Mouse (Mus musculus): ENCODE data around the gene Kcnb1.

Kcnb1 gene

DNA sequence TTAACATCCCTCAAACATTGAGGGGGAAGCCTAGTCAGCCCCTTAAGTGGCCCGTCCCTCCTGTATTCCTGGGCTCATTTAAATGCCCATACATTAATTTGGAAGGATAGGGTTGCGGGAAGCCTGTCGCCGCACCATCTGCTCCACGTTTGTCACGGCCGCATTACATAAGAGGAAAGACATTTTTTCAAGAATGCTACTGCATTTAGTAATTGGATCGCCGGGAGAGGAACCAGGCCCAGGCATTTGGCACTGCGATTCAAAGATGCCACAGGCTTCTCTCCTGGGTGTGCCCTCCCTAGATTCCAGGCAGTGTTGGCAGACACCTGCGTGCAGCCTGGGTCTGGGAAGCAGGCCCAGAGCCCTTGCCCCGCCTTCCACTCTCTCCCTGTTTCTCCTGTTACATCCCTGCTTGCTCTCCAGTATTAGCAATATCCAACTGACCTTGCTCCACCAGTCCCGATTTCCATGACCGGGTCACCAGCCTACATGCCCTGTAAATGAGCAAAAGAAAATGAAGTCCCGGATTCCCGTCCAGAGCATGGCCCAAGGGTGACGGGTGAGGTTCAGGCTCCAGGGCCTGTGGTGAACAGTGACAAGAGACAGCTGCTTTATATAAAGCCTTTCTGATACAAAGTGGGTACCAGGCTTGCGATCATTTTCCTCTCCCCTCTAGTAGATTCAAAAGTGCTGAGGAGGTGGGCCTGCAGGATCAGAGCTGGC is 110.3 kb downstream of the Kcnb1 start:
- no peak for DNase-seq (ENCODE audit: low read depth, low spot score)

DNA sequence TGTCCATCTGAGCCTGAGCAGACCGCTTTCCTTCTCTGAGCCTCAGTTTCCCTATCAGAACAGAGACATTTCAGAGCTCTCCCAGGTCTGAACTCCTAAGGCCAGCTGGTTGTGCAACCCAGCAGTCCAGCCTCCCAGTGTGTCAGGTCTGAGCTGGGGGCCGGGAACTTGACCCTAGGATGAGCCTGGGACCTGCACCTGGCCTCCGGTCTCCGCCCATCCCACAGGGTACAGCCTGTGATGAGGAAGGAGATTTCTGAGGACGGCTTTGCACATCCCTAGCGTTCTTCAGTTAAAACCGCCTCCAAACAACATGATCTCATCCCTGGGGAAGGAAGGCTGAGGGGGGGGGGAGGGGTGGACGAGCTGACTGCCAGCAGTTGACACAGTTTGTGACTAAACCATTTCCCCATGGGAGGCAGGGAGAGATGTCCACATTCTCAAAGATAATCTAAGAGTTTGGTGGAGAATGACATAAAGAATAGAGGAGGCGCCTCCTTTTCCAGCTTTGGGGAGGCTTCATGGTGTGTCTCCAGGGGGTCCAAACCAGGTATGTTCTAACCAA is 110.9 kb downstream of the Kcnb1 start:
- no peak for DNase-seq (ENCODE audit: low read depth, low spot score)

DNA sequence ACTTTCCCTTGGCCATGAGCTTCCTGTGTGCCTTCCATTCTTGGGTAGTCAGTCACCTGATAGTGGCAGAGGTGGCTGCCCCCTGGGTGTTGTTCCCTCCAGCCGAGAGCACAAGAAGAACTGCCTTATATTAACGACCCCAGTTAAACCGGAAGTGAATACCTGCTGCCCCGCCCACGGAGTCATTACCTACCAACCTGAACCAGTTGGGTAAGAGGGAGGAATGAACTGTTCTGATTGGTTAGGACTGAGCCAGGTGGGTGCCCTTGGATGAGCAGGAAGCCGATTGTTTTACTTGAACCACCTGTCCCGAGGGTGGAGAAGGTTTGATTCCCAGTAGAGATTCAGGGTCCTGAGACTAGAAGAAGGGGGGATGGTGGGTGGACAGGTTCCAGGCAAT is 111.5 kb downstream of the Kcnb1 start:
- no peak for DNase-seq (ENCODE audit: low read depth, low spot score)

DNA sequence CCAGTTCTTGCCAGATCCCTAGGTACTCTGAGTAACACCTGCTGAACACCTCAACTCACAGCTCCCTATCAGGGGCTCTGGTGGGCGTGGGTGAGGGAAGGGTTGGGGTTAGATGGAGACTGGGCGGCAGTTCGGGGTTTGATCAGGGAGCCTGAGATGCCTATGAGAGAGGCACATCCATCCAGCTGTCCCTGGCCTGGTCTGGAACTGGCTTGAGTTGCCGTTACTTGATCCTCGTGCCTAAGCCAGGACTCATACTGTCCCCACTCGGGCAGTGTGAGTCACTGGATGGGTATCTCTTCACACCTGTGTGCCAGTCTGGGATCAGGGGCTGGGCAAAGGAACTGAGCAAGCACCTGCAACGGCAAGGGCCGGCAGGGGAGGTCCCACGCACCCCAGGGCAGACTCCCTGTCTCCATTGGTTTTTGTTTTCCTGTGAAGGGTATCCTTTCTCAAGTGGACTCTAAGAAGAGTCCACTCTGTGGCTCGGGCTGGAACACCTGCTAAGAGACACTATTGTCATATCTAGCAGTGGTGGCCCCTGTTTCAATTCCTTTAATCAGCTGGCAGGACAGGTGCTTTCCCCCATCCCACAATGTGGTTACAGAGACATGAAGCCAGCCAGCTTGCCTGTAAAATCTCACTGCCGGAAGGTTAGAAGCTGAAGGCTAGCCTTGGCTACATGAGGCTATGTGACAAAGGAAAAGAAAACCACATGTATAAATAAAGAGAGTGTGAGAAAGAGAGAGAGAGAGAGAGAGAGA is 112.6 kb downstream of the Kcnb1 start:
- DNase-seq (ENCODE audit: low read depth, low spot score): no peak

DNA sequence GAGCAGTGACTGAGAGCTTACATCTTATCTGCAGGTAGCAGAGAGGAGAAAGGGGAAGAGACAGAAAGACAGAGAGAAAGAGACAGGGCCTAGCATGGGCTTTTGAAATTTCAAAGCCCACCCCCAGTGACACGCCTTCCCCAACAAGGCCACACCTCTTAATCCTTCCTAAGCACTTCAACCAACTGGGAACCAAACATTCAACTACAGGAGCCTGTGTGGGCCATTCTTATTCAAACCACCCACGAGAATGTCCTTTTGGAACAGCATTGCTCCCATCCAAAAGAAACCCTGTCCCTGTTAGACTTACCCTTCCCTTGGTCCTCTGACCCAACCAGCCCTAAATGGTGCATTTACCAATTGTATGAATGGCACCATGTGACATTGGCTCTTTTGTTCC is 113.2 kb downstream of the Kcnb1 start:
- DNase-seq (ENCODE audit: low read depth, low spot score): peak; percentile 48

DNA sequence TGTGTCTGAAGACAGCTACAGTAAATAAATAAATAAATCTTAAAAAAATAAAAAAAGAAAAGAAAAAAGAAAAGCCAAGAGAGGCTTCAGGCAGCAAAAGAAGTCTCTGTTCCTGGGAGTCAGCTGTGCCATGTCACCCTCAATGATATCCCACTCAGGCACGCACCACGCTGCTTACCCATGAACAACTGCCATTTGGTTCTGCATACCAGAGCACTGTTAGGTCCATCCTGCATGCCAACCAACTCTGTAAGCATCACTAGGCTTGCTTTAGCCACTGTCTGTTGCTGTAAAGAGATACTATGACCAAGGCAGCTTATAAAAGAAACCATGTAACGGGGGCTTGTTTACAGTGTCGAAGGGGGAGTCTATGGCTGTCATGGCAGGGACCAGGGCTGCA is 113.6 kb downstream of the Kcnb1 start:
- DNase-seq (ENCODE audit: low read depth, low spot score): no peak

DNA sequence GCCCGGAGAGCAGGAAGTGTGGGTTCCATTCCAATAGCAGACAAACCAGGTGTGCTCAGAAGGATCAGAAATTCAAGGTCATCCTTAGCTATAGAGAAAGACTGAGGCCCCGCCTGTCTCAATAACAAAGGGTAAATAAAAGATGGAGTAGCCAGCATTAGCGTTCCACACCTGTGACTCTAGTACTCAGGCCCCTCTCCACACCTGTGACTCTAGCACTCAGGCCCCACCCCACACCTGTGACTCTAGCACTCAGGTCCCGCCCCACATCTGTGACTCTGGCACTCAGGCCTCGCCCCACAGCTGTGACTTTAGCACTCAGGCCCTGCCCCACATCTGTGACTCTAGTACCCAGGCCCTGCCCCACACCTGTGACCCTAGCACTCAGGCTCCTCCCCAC is 115.4 kb downstream of the Kcnb1 start:
- DNase-seq (ENCODE audit: low read depth, low spot score): peak; percentile 59

DNA sequence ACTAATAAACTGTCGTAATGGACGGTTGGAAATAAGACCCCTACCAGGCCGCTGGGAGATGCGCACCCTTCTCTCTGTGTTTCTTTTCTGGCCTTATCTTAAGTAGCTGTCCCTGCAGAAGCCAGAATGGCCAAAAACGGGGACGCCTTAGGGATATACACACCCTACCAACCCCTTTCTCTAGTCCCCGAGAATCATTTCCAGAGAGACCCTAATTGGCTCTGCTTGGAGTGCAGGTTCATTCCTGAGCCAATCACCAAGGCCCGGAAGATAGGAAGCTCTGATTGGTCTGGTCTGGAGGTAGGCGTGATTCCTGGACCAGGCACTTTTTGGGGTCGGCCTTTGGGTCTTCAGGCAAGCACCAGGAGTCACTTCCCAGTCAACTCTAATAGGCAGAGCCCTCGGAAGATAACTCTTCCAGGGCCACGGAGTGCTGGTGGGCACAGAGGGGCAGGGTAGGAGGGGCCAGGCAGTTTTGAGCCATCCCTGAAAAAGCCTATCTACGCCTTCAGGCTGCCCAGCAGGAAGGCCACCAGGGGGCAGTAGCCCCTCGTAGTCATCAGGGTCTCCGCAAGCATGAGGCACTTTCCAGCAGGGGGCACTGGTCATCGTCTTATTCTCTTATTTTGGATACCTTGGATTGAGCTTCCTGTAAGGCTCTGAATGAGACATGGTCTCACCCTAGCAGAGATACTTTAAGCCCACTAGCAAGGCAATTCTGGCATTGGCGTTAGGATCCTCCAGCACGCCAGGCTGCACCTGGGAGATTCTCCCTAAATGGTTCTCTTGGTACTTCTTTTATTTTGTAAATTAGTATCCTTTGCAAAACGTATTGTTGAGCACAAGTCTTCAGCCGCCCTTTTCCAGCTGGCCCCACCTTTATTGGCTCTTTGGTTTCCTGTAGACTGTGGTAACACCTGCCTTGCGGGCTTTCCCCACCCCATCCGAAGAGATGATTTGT is 118.0 kb downstream of the Kcnb1 start:
- peak; percentile 98 for DNase-seq (ENCODE audit: low read depth, low spot score)

DNA sequence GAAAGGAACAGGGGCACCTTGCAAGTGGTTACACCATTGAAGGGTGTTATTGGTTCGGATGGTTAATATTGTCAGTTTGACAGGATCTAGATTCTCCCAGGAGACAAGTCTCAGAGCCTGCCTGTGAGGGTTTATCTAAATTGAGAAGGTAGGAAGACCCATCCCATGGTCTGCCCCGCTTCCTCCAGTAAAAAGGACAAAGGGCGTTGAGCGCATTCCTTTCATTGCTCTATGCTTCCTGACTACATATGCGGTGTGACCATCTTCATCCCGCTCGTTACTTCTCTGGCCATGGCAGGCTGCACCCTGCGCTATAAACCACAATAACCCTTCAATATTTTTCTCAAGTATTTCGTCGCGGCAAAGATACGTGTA is 118.7 kb downstream of the Kcnb1 start:
- peak; percentile 55 for DNase-seq (ENCODE audit: low read depth, low spot score)

DNA sequence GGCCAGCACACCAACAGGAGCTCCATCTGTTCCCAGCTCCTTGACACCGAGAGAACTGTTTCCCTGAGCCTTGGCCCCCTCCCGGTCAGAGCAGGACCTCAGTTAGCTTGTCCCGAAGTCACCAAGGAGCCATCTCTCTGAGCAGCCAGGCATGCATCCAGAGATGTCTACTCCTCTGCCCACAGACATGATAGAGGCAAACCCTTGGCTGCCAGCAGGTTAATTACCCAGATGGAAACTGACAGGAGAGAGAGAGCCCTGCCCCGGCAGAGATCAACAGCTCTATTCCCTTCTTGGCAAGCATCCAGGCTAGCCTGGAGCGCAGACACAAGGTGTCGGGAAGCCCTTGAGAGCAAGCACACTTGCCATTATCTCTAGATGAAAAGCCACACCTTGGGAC is 119.6 kb downstream of the Kcnb1 start:
- peak; percentile 65 for DNase-seq (ENCODE audit: low read depth, low spot score)

DNA sequence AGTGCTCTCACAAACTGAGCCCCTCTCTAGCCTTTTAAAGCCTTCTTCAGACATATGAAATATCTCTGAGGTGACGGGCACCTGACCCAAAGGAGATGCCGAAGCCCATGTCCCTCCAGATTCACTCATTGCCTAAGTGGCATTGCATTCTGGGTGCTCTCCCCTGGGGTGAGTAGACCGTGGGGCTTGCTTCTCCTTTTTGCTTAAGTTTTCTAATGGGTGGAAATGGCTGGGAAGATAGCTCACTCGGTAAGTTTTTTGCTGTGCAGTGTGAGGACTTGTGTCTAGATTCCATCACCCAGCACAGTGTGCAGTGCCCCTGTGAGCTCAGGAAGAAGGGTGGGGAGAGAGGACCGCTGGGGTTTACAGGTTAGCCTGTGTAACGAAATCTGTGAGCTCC is 122.4 kb downstream of the Kcnb1 start:
- peak; percentile 55 for DNase-seq (ENCODE audit: low read depth, low spot score)

DNA sequence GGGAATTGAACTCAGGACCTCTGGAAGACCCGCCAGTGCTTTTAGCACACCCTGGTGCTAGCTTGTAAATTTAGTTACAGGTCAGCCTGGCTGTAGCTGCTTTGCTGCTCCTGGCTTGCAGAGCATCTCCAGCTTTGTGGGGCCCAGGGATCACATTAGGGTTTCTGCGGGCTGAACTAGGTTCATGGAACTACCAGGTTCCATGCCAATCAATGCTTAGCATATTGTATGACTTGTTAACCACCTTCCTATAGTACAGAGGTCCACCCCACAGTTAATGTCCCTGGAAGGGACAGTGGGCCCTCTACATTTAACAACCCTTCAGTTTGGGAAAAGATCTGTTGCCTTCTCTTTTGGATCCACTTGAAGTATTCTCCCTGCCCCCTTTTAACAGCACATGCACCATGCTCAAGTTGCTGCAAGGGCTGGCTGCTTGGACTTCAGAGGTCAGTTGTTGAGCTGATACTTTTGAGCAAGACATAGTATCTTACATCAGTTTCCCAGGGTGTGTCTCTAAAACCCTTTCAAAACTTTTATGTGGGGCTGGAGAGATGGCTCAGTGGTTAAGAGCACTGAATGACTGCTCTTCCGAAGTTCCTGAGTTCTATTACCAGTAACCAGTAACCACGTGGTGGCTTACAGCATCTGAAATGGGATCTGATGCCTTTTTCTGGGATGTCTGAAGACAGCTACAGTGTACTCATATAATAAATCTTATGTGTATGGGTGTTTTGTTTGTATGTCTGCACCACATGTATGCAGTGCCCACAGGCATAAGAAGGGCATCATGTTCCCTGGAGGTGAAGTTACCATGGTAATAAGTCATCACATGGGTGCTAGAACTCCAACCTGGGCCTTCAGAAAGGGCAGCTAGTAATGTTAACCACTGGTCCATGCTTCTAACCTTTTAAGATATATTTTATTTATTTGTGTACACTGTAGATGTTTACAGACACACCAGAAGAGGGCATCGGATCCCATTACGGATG is 123.1 kb downstream of the Kcnb1 start:
- DNase-seq (ENCODE audit: low read depth, low spot score): peak; percentile 88

DNA sequence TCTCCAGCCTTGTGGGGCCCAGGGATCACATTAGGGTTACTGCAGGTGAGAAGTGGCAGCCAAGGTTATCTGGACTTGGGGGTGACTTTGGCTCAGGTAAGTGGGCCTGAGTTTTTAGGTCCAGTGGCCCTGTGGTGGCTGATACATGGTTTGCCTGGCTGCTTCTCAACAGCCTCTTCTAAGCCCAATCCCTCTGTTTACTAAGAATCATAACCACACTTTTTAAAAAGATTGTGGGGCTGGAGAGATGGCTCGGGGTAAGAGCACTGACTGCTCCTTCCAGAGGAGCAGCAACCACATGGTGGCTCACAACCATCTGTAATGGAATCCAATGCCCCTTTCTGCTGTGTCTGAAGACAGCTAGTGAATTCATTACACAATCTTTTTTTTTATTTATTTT is 123.9 kb downstream of the Kcnb1 start:
- DNase-seq (ENCODE audit: low read depth, low spot score): peak; percentile 76

DNA sequence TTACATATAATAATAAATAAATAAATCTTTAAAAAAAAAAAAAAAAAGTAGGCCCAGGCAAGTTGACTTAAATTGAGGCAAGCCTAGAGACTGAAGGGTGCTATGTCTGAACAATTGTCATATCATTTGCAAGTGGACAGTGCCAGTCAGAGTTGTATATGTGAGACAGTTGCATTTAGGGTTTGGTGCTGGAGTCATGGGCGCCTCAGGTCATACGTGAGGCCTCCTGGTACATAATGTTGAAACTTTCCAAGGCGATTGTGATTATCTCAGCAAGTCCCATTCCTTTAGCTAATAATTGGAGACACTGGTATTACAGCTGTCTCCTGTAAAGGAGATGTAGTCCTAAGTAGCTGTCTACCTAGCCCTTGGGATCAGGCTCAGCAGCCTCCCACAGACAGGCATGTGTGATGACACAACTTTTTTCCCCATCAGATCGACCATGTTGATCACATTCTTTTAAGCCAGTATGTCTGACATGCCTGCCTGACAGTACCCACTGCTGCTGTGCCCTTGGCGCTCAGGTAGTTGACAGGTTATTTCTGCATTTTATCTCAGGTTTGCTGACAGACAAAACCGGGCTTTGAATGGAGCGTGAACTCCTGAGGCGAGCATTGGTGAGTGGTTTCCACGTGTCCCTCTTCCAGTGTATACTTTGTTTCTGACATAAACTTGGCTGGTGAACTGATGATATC is 125.2 kb downstream of the Kcnb1 start:
- DNase-seq (ENCODE audit: low read depth, low spot score): peak; percentile 67

DNA sequence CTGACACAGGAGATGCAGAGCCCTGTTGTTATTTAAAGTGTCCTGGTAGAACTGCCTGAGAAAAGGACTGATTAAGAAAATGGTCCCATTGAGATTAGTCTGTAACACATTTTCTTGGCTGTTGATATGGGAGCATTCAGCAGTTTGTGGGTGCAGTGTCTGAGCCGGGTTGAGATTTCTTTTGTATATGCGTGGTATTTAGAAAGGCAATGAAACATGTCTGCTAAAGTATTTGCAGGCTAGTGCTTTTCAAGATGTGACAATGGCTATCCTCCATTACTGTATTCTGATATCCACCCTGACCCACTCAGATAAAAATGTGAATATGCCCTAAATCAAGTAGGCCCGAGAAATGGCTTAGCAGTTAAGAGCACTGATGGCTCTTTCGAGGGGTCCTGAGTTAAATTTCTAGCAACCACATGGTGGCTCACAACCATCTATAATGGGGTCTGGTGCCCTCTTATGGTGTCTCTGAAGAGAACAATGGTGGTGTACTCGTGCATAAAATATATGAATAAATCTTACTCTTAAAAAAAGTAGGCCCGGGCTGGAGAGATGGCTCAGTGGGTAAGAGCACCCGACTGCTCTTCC is 126.0 kb downstream of the Kcnb1 start:
- no peak for DNase-seq (ENCODE audit: low read depth, low spot score)

DNA sequence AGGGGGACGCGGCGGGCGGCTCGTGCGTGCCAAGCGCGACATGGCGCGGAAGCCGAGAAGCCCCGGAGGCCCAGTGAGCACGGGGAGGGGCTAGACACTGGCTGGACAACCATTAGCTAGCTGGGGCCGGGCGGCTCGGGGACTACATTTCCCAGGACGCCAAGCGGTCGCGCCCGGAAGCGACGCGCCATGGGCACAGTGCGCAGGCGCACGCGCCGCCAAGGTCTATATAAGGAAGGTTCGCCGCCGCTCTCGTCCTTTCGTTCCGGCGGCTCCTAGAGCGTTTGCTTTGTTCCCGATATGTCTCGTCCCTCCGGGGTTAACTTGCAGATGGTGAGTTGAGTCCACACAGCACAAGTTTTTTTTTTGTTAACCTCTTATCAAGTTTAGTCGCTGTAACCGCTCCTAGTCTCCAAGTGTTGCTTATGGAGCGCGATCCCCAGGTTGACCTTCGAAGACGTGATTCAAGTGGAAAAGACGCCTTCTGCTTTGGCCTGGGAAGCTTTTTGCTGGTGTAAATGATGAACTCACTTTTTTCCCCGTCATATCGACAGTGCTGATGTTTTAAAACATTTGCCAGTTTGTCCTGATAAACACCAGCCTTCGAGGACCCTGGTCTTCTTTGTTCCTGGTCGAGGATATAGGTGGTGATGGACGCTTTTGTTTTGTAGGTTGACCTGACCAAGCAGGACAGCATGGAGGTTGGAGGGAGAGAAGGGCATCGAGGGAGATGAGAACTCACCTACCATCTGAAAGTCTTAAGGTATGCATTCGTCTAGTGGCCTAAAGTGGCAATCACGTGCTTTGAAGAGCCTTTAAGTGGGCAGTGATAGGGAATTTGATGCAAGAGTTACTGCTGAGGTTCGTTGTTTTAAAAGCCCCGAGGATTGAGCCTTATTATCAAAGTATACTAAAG is 126.7 kb downstream of the Kcnb1 start, which contains the start of gene Znfx1:
Gene Znfx1 (minus strand): TSS at position 51 of the 916 bp plus-strand sequence.
- DNase-seq (ENCODE audit: low read depth, low spot score): peak; percentile 98

DNA sequence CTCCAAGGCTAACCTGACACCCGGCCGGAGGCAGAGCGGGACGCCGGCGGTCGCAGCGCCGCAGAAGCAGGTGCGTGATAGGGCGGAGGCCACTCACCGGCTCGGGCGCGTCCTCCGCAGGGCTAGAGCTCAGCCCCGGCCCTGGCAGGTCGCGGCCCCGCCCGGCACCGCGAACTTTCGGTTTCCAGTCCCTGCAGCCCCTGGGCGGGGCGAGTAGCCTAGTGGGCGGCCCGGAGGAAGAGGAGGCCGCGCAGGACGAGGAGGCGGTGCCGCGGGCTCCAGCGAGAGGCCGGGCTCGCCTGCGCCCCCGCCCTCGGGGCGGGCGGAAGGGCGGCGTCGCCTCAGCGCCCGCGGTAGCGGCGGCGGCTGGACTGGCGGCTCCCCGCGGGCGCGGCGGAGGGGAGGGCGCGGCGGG is 127.5 kb downstream of the Kcnb1 start:
- DNase-seq (ENCODE audit: low read depth, low spot score): peak; percentile 97

DNA sequence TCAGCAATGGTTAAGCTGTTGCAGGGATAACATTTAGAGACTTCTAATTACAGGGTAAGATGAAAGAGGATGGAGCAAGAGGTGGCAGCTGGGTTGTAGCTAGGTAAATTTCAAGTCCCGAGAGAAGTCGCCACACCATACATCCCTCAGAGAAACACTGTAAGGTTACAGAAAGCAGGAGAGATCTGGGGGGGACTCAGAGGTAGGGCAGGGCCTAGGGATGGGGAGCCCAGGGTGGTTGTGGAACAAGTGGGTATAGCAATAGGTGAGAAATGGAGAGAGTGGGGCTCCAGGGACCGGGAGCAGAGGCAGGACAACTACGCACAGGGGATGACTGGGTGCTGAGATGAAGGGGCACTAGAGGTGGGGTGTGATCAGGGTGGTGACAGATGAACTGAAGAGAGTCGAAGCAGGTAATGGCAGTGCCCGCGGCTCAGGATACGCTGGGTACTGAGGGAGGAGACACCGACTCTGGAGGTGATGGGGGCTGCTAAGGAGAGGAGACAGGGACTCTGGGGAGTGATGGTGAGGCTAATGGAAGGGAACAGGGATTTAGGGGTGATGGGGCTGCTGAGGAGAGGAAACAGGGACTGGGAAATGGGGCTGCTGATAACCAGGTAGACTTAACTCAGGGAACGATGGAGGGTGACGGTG is 128.4 kb downstream of the Kcnb1 start:
- DNase-seq (ENCODE audit: low read depth, low spot score): no peak
